Mouse (Mus musculus) C2C12 (cell line): ENCODE measurements around the gene Gadl1.
A peak's percentile ranks its signal among the peaks of the same experiment; 100 is the strongest.

Experiments
- CTCF ChIP-seq: IDR thresholded peaks from one replicate; pipeline ENCODE4 v1.5.1; 2011; ENCODE audit not compliant: control insufficient read depth, insufficient read depth, insufficient read length
- MYOD1 ChIP-seq: IDR thresholded peaks from one replicate; pipeline ENCODE4 v1.6.1; 2011; ENCODE audit warnings: low read depth; ENCODE audit not compliant: control insufficient read depth, insufficient read length

GRCm38 (mm10) chr9:116041787-116042186, 132.5 kb downstream of the Gadl1 start:
- TF ChIP-seq CTCF (peak; percentile 51), MYOD1 (no peak)
